Mouse (Mus musculus) adipose tissue, adult 10 weeks (tissue): ENCODE data around the gene Dbndd1. TPM values are rescaled to one million over a fixed set of nuclear protein-coding genes. Genes with fewer than 3 reads are reported as not detected.

Source experiments
- polyA plus RNA-seq: library from polyadenylated mRNA; stranded (reverse); fragments of 350-450 nt; fragmentation: Illumina TruSeq; extraction: RNeasy Lipid Tissue Mini Kit (QIAGEN cat#74804); gene quantifications from one replicate; pipeline ENCODE4 v1.2.3, GENCODE M21; 2014; ENCODE audit warnings: low read depth, low replicate concordance

Dbndd1 gene
- 3.1 TPM for polyA plus RNA-seq

DNA sequence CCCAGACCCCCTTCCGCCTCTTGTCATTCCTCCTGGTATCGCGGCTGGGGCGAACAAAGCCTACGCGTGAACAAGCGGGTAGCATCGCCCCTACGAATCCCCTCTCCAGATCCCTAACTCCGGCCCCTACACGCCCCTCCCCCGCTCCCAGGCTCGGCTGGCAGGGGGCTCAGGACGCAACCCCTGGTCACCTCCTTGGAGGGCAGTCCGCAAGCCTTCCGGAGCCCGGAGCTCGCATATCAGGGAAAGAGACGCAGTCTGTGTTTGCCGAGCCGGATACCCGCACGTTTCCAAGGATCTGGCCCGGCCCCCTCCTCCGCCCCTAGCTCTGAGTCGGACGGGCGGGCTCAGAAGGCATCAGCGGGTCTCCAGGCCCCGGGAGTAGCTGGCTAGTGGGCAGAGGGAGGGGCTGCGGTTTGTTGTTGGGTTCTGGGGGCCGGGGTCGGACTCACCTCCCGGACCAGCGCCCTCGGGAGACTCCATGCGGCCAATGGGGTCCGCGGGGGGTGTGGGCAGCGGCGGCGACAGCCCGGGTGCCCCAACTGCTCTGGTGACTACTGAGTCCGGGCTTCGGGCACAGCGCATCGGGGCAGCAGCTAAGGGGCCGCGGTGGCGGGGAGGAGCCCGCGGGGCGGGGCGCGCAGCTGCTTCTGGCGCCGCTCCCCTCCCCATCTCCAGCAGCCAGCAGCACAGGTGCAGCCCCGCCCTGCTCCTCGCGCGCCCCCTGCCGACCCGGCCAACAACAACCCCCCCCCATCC, at the start of gene Dbndd1:
Gene Dbndd1 (minus strand): TSS at position 683 of the 759 bp plus-strand sequence.

GRCm38 (mm10) chr8:123518667-123519066, 3.4 kb upstream of the Dbndd1 start, which contains the start of gene Gas8:
TSS of gene Gas8 (plus strand) at chr8:123518834.

DNA sequence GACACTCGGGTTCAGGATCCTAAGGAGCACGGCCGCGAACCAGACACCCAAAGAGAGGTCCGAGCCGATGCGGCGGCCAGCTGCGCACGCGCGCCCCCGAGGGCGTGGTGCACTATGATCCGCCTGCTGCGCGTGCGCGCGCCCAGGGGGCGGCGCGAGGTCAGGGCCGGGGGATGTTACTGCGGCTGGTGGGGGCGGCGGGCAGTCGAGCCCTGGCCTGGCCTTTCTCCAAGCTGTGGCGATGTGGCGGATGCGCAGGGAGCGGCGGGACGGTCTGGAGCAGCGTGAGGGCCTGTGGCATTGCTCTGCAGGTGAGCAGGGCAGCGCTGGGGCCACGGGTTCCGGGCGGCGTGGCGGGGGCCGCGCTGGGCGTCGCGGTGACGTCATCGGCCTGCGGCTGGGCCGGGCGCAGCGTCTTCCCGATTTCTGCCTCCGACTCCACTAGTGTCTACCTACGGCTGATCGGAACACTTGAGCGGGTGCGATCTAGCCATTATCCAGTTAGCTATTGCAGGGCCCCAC, 37.5 kb downstream of the Dbndd1 start, which contains the start of gene Afg3l1:
Gene Afg3l1 (plus strand): TSS at position 167 of the 522 bp plus-strand sequence.

Other genes starting within 250 kb of the Dbndd1 start
- 42.5 TPM for gene Fanca, start 196.9 kb downstream of the Dbndd1 start, polyA plus RNA-seq
- 2.4 TPM for gene Spire2, start 182.8 kb downstream of the Dbndd1 start, polyA plus RNA-seq
- 213 TPM for gene Tcf25, start 141.7 kb downstream of the Dbndd1 start, polyA plus RNA-seq
- not detected for gene Mc1r, start 108.4 kb downstream of the Dbndd1 start, polyA plus RNA-seq
- 0.84 TPM for gene Tubb3, start 104.0 kb downstream of the Dbndd1 start, polyA plus RNA-seq
- 30.5 TPM for gene Def8, start 91.9 kb downstream of the Dbndd1 start, polyA plus RNA-seq
- gene Afg3l1, start 37.6 kb downstream of the Dbndd1 start, polyA plus RNA-seq, result 27.3 TPM
- 17.9 TPM for gene Gas8, start 3.4 kb upstream of the Dbndd1 start, polyA plus RNA-seq
- 23.0 TPM for gene Rhou, start 138.5 kb upstream of the Dbndd1 start, polyA plus RNA-seq